Mouse (Mus musculus): Measurements from ENCODE around the gene Clp1.

- TF ChIP-seq CTCF (IDR thresholded peaks at IDR 0.05; ENCODE audit: low read depth, low read length) (no peak), POLR2A (IDR thresholded peaks at IDR 0.05; ENCODE audit: extremely low read depth, insufficient read depth, low read length) (no peak)
These were observed 3.3 kb downstream of the Clp1 start for GRCm38 (mm10) chr2:84723856-84724255.

All from liver, adult 2 months (tissue).